In the genomic region with DNA sequence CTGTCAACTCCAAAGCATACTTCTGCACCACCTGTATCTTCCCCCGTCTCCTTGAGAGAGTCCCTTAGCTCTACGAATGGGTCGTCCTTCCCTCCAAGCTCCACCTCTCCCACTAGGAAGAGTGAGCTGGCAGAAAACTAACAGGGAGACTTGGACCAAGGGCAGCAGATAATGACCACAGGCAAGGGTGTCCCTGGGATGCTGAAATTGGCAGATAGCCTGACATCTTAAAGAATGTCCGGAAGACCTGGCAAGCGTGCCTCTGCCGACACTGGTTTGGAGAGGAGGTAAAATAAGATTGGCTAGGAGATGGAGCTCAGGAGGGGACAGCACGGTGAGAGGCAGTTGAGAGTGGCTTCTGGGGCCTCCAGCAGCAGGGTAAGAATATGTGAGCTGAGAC, we compare ENCODE assay signal across 23 mouse cellular contexts. TPM values are rescaled to one million over a fixed set of nuclear protein-coding genes. Genes with fewer than 3 reads are reported as not detected.
DNase-seq lines count a peak whose midpoint lies in the region; ATAC-seq lines count a peak whose summit lies in the region.
"Had no signal": no experiment of that assay in that cellular context is flagged by ENCODE, and none has a peak within 500 bp of the region (broad histone marks: within the 10 kb centered on the region; RNA-seq: fewer than 3 reads in every experiment).

No protein-coding gene starts in this region.

- no peak overlapping the region for H3K9ac ChIP-seq in kidney, embryonic 15.5 days
- no peak overlapping the region for H3K9ac ChIP-seq in hindbrain, embryonic 16.5 days (ENCODE audit: low read depth, low read length)
- H3K9ac ChIP-seq: forebrain, postnatal 0 days; hindbrain, embryonic 15.5 days; intestine, embryonic 15.5 days; limb, embryonic 12.5 days had no signal

- 33% methylated on average over 7 of the region's 7 CpGs for WGBS in kidney, embryonic 15.5 days
- 65% methylated on average over 7 of the region's 7 CpGs for WGBS in hindbrain, embryonic 16.5 days

- ATAC-seq in kidney, embryonic 15.5 days (replicated peaks; ENCODE audit: low FRiP score): no peak
- ATAC-seq in cerebellum, adult (ENCODE audit: insufficient number of reproducible peaks, low FRiP score, low TSS enrichment): no peak
- no peak for ATAC-seq in hindbrain, embryonic 16.5 days
- ATAC-seq: forebrain, postnatal 0 days; intestine, embryonic 15.5 days had no signal

- H3K9me3 ChIP-seq in kidney, embryonic 15.5 days (replicated peaks): no peaks in the 10 kb centered on the region
- H3K9me3 ChIP-seq in hindbrain, embryonic 16.5 days (ENCODE audit: control insufficient read depth, low read length): no peaks in the 10 kb centered on the region
- H3K9me3 ChIP-seq: embryonic facial prominence, embryonic 10.5 days; hindbrain, embryonic 15.5 days; intestine, embryonic 15.5 days; limb, embryonic 12.5 days; midbrain, embryonic 10.5 days had no signal

- peak overlapping the region; percentile 68 for H3K27ac ChIP-seq in kidney, embryonic 15.5 days
- no peak overlapping the region for H3K27ac ChIP-seq in hindbrain, embryonic 16.5 days (ENCODE audit: low read depth, low read length)
- H3K27ac ChIP-seq: embryonic facial prominence, embryonic 10.5 days; hindbrain, embryonic 15.5 days; intestine, embryonic 15.5 days; limb, embryonic 12.5 days; midbrain, embryonic 10.5 days had no signal

- no peaks in the 10 kb centered on the region for H3K36me3 ChIP-seq in kidney, embryonic 15.5 days
- no peaks in the 10 kb centered on the region for H3K36me3 ChIP-seq in hindbrain, embryonic 16.5 days (ENCODE audit: control insufficient read depth, insufficient read depth, low read length)
- H3K36me3 ChIP-seq: embryonic facial prominence, embryonic 10.5 days; hindbrain, embryonic 15.5 days; intestine, embryonic 15.5 days; limb, embryonic 12.5 days; midbrain, embryonic 10.5 days had no signal

- no peak overlapping the region for H3K4me2 ChIP-seq in kidney, embryonic 15.5 days
- no peak overlapping the region for H3K4me2 ChIP-seq in hindbrain, embryonic 16.5 days (ENCODE audit: low read length)
- H3K4me2 ChIP-seq: heart, embryonic 11.5 days; hindbrain, embryonic 15.5 days; intestine, embryonic 15.5 days; limb, embryonic 12.5 days had no signal

- H3K4me1 ChIP-seq in kidney, embryonic 15.5 days: peaks cover 38% of the 10 kb centered on the region
- peaks cover 11% of the 10 kb centered on the region for H3K4me1 ChIP-seq in hindbrain, embryonic 16.5 days (ENCODE audit: control insufficient read depth, insufficient read depth, low read depth, low read length)

- H3K4me3 ChIP-seq in kidney, embryonic 15.5 days (replicated peaks): no peak overlapping the region
- no peak overlapping the region for H3K4me3 ChIP-seq in hindbrain, embryonic 16.5 days (ENCODE audit: low read length)
- H3K4me3 ChIP-seq: embryonic facial prominence, embryonic 10.5 days; hindbrain, embryonic 15.5 days; intestine, embryonic 15.5 days; limb, embryonic 12.5 days; midbrain, embryonic 10.5 days had no signal

- DNase-seq in adrenal gland, adult (ENCODE audit: inconsistent age in 2 of 2, low spot score in 1 of 2): peak; percentile 25 to 76
- no peak for DNase-seq in adrenal gland, adult 18-20 months (ENCODE audit: low spot score in 2 of 2)
- DNase-seq in kidney, adult 18-20 months: no peak
- DNase-seq in ovary, adult 18-20 months (ENCODE audit: low spot score): peak; percentile 26
- DNase-seq in ovary, postnatal 36 days (ENCODE audit: low spot score): no peak
- DNase-seq: cerebellum, adult 11 months; cerebellum, postnatal 10 days; forebrain, postnatal 0 days; gastrocnemius, postnatal 14 days; heart, adult 11 months; lung, adult 18-20 months; lung, postnatal 10 days; right cerebral cortex, postnatal 25 days; thymus, postnatal 14 days had no signal

- peaks cover 16% of the 10 kb centered on the region; the same call in 1 of the 2 replicates for H3K27me3 ChIP-seq in kidney, embryonic 15.5 days
- H3K27me3 ChIP-seq in hindbrain, embryonic 16.5 days (replicated peaks; ENCODE audit: control insufficient read depth, insufficient read depth, low read length): no peaks in the 10 kb centered on the region
- H3K27me3 ChIP-seq: hindbrain, embryonic 15.5 days; intestine, embryonic 15.5 days had no signal

RNA-seq across cellular contexts. Expression of a gene that starts 17.2 kb away (rescaled TPM):
- 1 to 10 TPM; 1.3 to 3.4 TPM for total RNA-seq in adrenal gland, adult 18-20 months (2021)
- 1.8 and 1.9 TPM in 2 replicates for polyA plus RNA-seq in kidney, embryonic 15.5 days (2015; fragmentation: Nextera tagmentation; extraction: Ambion mirVana)
- polyA plus RNA-seq in hindbrain, embryonic 16.5 days (2015; fragmentation: Nextera tagmentation; extraction: Ambion mirVana): 0.57 and 1.2 TPM in 2 replicates

Comparison
In these comparisons a context has a peak if more than half of its experiments do, and no peak if none do; other contexts are left out.
1. DNase-seq: peak in adrenal gland, adult (2 of 2) and ovary, adult 18-20 months (single experiment); none in adrenal gland, adult 18-20 months (0 of 2), kidney, adult 18-20 months (single experiment) and ovary, postnatal 36 days (single experiment).